In the genomic region with DNA sequence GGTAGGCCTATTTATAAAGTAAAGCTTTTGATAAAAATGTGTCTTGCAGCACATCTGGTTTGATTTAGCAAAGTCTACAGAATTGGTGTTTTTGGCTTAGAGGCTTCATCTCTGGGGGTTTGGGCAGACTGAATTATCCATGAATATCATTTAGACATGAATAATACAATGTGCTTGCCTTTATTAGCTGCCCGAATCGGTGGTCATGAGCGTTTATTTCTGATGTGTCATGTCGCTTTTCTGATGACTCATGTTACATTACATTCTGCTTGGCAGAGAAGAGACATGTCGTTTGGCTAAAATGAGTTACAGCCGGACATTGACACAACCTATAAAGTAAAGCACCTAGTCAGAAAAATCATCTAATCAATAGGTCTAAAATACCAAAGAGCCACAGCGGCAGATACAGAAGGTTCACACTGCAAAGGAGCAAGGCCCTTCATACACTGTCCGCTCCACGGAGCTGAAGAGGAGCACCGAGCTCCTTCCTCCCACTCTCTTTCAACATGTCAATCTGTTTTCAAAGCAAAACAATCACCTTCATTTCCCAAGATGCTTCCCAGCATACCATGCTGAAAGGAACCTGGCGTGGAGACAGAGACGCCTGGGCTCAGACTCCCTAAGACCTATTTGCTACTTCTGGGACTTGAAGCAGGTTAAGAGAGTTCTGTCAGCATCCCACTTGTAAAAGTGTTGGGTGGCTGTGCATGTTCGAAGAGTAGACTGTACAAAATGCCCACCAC, we compare ENCODE assay signal across 19 mouse cellular contexts.
DNase-seq lines count a peak whose midpoint lies in the region.
"Had no signal": no experiment of that assay in that cellular context is flagged by ENCODE, and none has a peak within 500 bp of the region (broad histone marks: within the 10 kb centered on the region; RNA-seq: fewer than 3 reads in every experiment).

No protein-coding gene starts in this region.

- H3K27me3 ChIP-seq in limb, embryonic 10.5 days (ENCODE audit: low read depth, poor library complexity, severe bottlenecking): no peaks in the 10 kb centered on the region
- H3K27me3 ChIP-seq: embryonic facial prominence, embryonic 13.5 days; forebrain, embryonic 15.5 days; intestine, embryonic 15.5 days had no signal

- no peak overlapping the region for H3K27ac ChIP-seq in limb, embryonic 10.5 days
- H3K27ac ChIP-seq: embryonic facial prominence, embryonic 13.5 days; forebrain, embryonic 15.5 days; heart, adult 2 months; hindbrain, embryonic 10.5 days; hindbrain, embryonic 14.5 days; intestine, embryonic 15.5 days had no signal

- H3K4me1 ChIP-seq in limb, embryonic 10.5 days: peaks cover 8% of the 10 kb centered on the region
- H3K4me1 ChIP-seq: forebrain, embryonic 15.5 days; hindbrain, embryonic 10.5 days; intestine, embryonic 15.5 days had no signal

- intact Hi-C loops in left cerebral cortex, postnatal 25 days (cut with DNase I): no loop called here

- peak; percentile 46 for DNase-seq in 3134 (ENCODE audit: extremely low read depth, insufficient read length, low spot score)
- DNase-seq in 3T3-L1 (ENCODE audit: low read depth, low spot score): peak; percentile 87
- peak; percentile 24 for DNase-seq in adipocyte (ENCODE audit: low spot score)
- DNase-seq in limb, embryonic 10.5 days (ENCODE audit: low spot score): peak; percentile 21
- DNase-seq in thymus, postnatal 0 days (ENCODE audit: low spot score): no peak
- DNase-seq in left cerebral cortex, postnatal 25 days (ENCODE audit: low spot score in 2 of 2): no peak
- DNase-seq in frontal cortex, postnatal 10 days (ENCODE audit: low spot score in 2 of 2): no peak
- DNase-seq: adrenal gland, postnatal 36 days; cerebellum, adult 2 months; cerebellum, postnatal 10 days; gastrocnemius, postnatal 10 days; heart, adult 2 months; kidney, adult 18-20 months had no signal

- H3K9me3 ChIP-seq in limb, embryonic 10.5 days (replicated peaks): no peaks in the 10 kb centered on the region
- H3K9me3 ChIP-seq: embryonic facial prominence, embryonic 13.5 days; forebrain, embryonic 15.5 days; hindbrain, embryonic 10.5 days; intestine, embryonic 15.5 days had no signal

- no peak overlapping the region for H3K4me3 ChIP-seq in limb, embryonic 10.5 days
- H3K4me3 ChIP-seq: embryonic facial prominence, embryonic 13.5 days; erythroblast, embryonic 14.5 days; forebrain, embryonic 15.5 days; heart, adult 2 months; hindbrain, embryonic 10.5 days; intestine, embryonic 15.5 days had no signal

- 87% methylated on average over 13 of the region's 13 CpGs for WGBS in limb, embryonic 10.5 days

- H3K36me3 ChIP-seq in limb, embryonic 10.5 days: no peaks in the 10 kb centered on the region
- H3K36me3 ChIP-seq: embryonic facial prominence, embryonic 13.5 days; forebrain, embryonic 15.5 days; hindbrain, embryonic 10.5 days; intestine, embryonic 15.5 days had no signal

Comparison
In these comparisons a context has a peak if more than half of its experiments do, and no peak if none do; other contexts are left out.
1. DNase-seq: peak in 3134 (single experiment), 3T3-L1 (single experiment), adipocyte (single experiment) and limb, embryonic 10.5 days (single experiment); none in thymus, postnatal 0 days (single experiment), left cerebral cortex, postnatal 25 days (0 of 2) and frontal cortex, postnatal 10 days (0 of 2).